Mouse (Mus musculus): ENCODE results near the gene Bid.

DNA sequence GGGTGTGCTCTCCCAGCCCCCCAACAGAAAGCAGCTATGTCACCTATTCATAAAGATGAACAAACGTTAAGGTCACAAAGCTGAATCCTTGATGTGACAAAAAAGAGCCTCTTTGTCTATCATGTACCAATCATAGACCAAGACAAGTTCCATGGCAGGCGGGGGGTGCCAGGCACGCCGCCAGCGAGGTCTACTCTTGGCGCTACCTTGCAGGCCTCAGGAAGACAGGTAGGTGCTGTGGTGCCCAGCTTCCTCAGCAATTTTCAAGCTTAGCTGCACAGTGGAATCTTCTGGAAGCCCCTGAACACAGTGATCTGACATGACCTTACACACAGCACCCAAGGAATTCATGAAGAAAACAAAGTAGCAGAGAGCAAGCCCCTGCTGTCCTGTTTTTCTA, 10.1 kb downstream of the Bid start:
- TF ChIP-seq CTCF (IDR thresholded peaks at IDR 0.05; ENCODE audit: low read depth) (no peak), EP300 (IDR thresholded peaks at IDR 0.05; ENCODE audit: low read depth) (no peak)

Data from liver, embryonic 14.5 days (tissue).